Mouse (Mus musculus): ENCODE results near the gene Zfp652. TPM values are rescaled to one million over a fixed set of nuclear protein-coding genes. Genes with fewer than 3 reads are reported as not detected.
"Not testable (repeated sequence)": the region's sequence is repeated elsewhere in the genome, so short reads cannot be mapped to it uniquely, and the experiment has no call there.

Zfp652 gene
- polyA plus RNA-seq (2015; fragmentation: Nextera tagmentation; extraction: Ambion mirVana): 20.8 and 22.4 TPM in 2 replicates

GRCm38 (mm10) chr11:95712563-95713224, at the start of gene Zfp652:
Zfp652 (plus strand) TSS chr11:95712673.
- Histone ChIP-seq H3K4me2 (ENCODE audit: low read depth, low read length) (peak within 1 kb of the TSS; percentile 92), H3K9me3 (replicated peaks; ENCODE audit: control insufficient read depth, low read length) (no peaks in the 10 kb centered on the region), H3K27me3 (ENCODE audit: control insufficient read depth, insufficient read depth, low read length) (no peaks in the 10 kb centered on the region), H3K4me3 (replicated peaks; ENCODE audit: low read length) (peak within 1 kb of the TSS; percentile 65), H3K36me3 (ENCODE audit: control insufficient read depth, insufficient read depth, low read length) (no peaks in the 10 kb centered on the region), H3K4me1 (ENCODE audit: control insufficient read depth, insufficient read depth, low read length) (peaks cover 19% of the 10 kb centered on the region), H3K9ac (ENCODE audit: low read length) (peak within 1 kb of the TSS; percentile 96), H3K27ac (ENCODE audit: low read length) (peak within 1 kb of the TSS; percentile 97)
- ATAC-seq (ENCODE audit: insufficient read depth, low FRiP score): peak; percentile 95
- WGBS: 1% methylated on average over 58 of the region's 103 CpGs

GRCm38 (mm10) chr11:95666529-95667149, 45.8 kb upstream of the Zfp652 start, which contains the start of gene Phb:
Phb (plus strand) TSS chr11:95666957.
- Histone ChIP-seq H3K4me1 (ENCODE audit: control insufficient read depth, insufficient read depth, low read length) (peaks cover 6% of the 10 kb centered on the region), H3K4me3 (replicated peaks; ENCODE audit: low read length) (peak within 1 kb of the TSS; percentile 73), H3K27ac (ENCODE audit: low read length) (peak within 1 kb of the TSS; percentile 85), H3K36me3 (ENCODE audit: control insufficient read depth, insufficient read depth, low read length) (peaks cover 15% of the 10 kb centered on the region), H3K4me2 (ENCODE audit: low read depth, low read length) (peak within 1 kb of the TSS; percentile 84), H3K27me3 (ENCODE audit: control insufficient read depth, insufficient read depth, low read length) (no peaks in the 10 kb centered on the region), H3K9ac (ENCODE audit: low read length) (peak within 1 kb of the TSS; percentile 76), H3K9me3 (replicated peaks; ENCODE audit: control insufficient read depth, low read length) (no peaks in the 10 kb centered on the region)
- ATAC-seq (ENCODE audit: insufficient read depth, low FRiP score): peak; percentile 96
- WGBS: under 1% methylated on average over 25 of the region's 25 CpGs

GRCm38 (mm10) chr11:95667177-95667576, 45.3 kb upstream of the Zfp652 start:
- WGBS: 1% methylated on average over 11 of the region's 11 CpGs
- Histone ChIP-seq H3K27ac (ENCODE audit: low read length) (peak overlapping the region; percentile 85), H3K4me3 (replicated peaks; ENCODE audit: low read length) (peak overlapping the region; percentile 73), H3K4me1 (ENCODE audit: control insufficient read depth, insufficient read depth, low read length) (peaks cover 6% of the 10 kb centered on the region), H3K9me3 (replicated peaks; ENCODE audit: control insufficient read depth, low read length) (no peaks in the 10 kb centered on the region), H3K36me3 (ENCODE audit: control insufficient read depth, insufficient read depth, low read length) (peaks cover 17% of the 10 kb centered on the region), H3K27me3 (ENCODE audit: control insufficient read depth, insufficient read depth, low read length) (no peaks in the 10 kb centered on the region), H3K4me2 (ENCODE audit: low read depth, low read length) (peak overlapping the region; percentile 84), H3K9ac (ENCODE audit: low read length) (peak overlapping the region; percentile 76)
- ATAC-seq (ENCODE audit: insufficient read depth, low FRiP score): peak; percentile 31; the same call in 1 of the 2 replicates

- H3K27me3 ChIP-seq (ENCODE audit: control insufficient read depth, insufficient read depth, low read length); H3K9ac ChIP-seq (ENCODE audit: low read length); H3K9me3 ChIP-seq (replicated peaks; ENCODE audit: control insufficient read depth, low read length); ATAC-seq (ENCODE audit: insufficient read depth, low FRiP score); H3K27ac ChIP-seq (ENCODE audit: low read length); H3K4me3 ChIP-seq (replicated peaks; ENCODE audit: low read length); H3K4me1 ChIP-seq (ENCODE audit: control insufficient read depth, insufficient read depth, low read length): not testable (repeated sequence)
- 87% methylated on average over 7 of the region's 7 CpGs for WGBS
- peaks cover 21% of the 10 kb centered on the region for H3K36me3 ChIP-seq (ENCODE audit: control insufficient read depth, insufficient read depth, low read length)
- peak overlapping the region; percentile 84 for H3K4me2 ChIP-seq (ENCODE audit: low read depth, low read length)
These were observed 44.4 kb upstream of the Zfp652 start for GRCm38 (mm10) chr11:95668086-95668485.

GRCm38 (mm10) chr11:95675498-95675897, 37.0 kb upstream of the Zfp652 start:
- 84% methylated on average over 14 of the region's 14 CpGs for WGBS
- Histone ChIP-seq H3K9me3 (replicated peaks; ENCODE audit: control insufficient read depth, low read length) (no peaks in the 10 kb centered on the region), H3K27me3 (ENCODE audit: control insufficient read depth, insufficient read depth, low read length) (no peaks in the 10 kb centered on the region), H3K36me3 (ENCODE audit: control insufficient read depth, insufficient read depth, low read length) (peaks cover 19% of the 10 kb centered on the region), H3K27ac (ENCODE audit: low read length) (no peak overlapping the region), H3K4me1 (ENCODE audit: control insufficient read depth, insufficient read depth, low read length) (no peaks in the 10 kb centered on the region), H3K4me3 (replicated peaks; ENCODE audit: low read length) (no peak overlapping the region), H3K9ac (ENCODE audit: low read length) (no peak overlapping the region), H3K4me2 (ENCODE audit: low read depth, low read length) (no peak overlapping the region)
- ATAC-seq (ENCODE audit: insufficient read depth, low FRiP score): no peak

- Histone ChIP-seq H3K27me3 (ENCODE audit: control insufficient read depth, insufficient read depth, low read length) (no peaks in the 10 kb centered on the region), H3K27ac (ENCODE audit: low read length) (no peak overlapping the region), H3K9ac (ENCODE audit: low read length) (no peak overlapping the region), H3K36me3 (ENCODE audit: control insufficient read depth, insufficient read depth, low read length) (peaks cover 22% of the 10 kb centered on the region), H3K4me3 (replicated peaks; ENCODE audit: low read length) (no peak overlapping the region), H3K4me2 (ENCODE audit: low read depth, low read length) (no peak overlapping the region), H3K4me1 (ENCODE audit: control insufficient read depth, insufficient read depth, low read length) (no peaks in the 10 kb centered on the region), H3K9me3 (replicated peaks; ENCODE audit: control insufficient read depth, low read length) (no peaks in the 10 kb centered on the region)
- 18% methylated on average over 6 of the region's 6 CpGs for WGBS
- peak; percentile 76 for ATAC-seq (ENCODE audit: insufficient read depth, low FRiP score)
These were observed 36.2 kb upstream of the Zfp652 start for GRCm38 (mm10) chr11:95676307-95676706.

- no peaks in the 10 kb centered on the region for H3K9me3 ChIP-seq (replicated peaks; ENCODE audit: control insufficient read depth, low read length)
- WGBS: 81% methylated on average over 14 of the region's 14 CpGs
- peaks cover 14% of the 10 kb centered on the region; the same call in 1 of the 2 replicates for H3K36me3 ChIP-seq (ENCODE audit: control insufficient read depth, insufficient read depth, low read length)
- no peak for ATAC-seq (ENCODE audit: insufficient read depth, low FRiP score)
- H3K4me3 ChIP-seq (replicated peaks; ENCODE audit: low read length): no peak overlapping the region
- H3K9ac ChIP-seq (ENCODE audit: low read length): no peak overlapping the region
- no peak overlapping the region for H3K27ac ChIP-seq (ENCODE audit: low read length)
- no peaks in the 10 kb centered on the region for H3K4me1 ChIP-seq (ENCODE audit: control insufficient read depth, insufficient read depth, low read length)
- no peaks in the 10 kb centered on the region for H3K27me3 ChIP-seq (ENCODE audit: control insufficient read depth, insufficient read depth, low read length)
- no peak overlapping the region for H3K4me2 ChIP-seq (ENCODE audit: low read depth, low read length)
These were observed 34.4 kb upstream of the Zfp652 start for GRCm38 (mm10) chr11:95677925-95678701.

- H3K9ac ChIP-seq (ENCODE audit: low read length): no peak overlapping the region
- H3K9me3 ChIP-seq (replicated peaks; ENCODE audit: control insufficient read depth, low read length): no peaks in the 10 kb centered on the region
- peaks cover 10% of the 10 kb centered on the region; the same call in 1 of the 2 replicates for H3K36me3 ChIP-seq (ENCODE audit: control insufficient read depth, insufficient read depth, low read length)
- H3K27me3 ChIP-seq (ENCODE audit: control insufficient read depth, insufficient read depth, low read length): no peaks in the 10 kb centered on the region
- H3K4me3 ChIP-seq (replicated peaks; ENCODE audit: low read length): no peak overlapping the region
- H3K4me2 ChIP-seq (ENCODE audit: low read depth, low read length): no peak overlapping the region
- WGBS: 53% methylated on average over 9 of the region's 9 CpGs
- 0 out of 2 replicates have a peak overlapping the region, but pooled peaks have one; percentile 36 for H3K27ac ChIP-seq (ENCODE audit: low read length)
- no peak for ATAC-seq (ENCODE audit: insufficient read depth, low FRiP score)
- H3K4me1 ChIP-seq (ENCODE audit: control insufficient read depth, insufficient read depth, low read length): no peaks in the 10 kb centered on the region
These were observed 30.4 kb upstream of the Zfp652 start for GRCm38 (mm10) chr11:95681995-95682601.

All from stomach, embryonic 16.5 days (tissue).